ENCODE assay signal across 18 mouse cellular contexts in genomic region chr1:130776645-130777044, GRCm38 (mm10). TPM values are rescaled to one million over a fixed set of nuclear protein-coding genes. Genes with fewer than 3 reads are reported as not detected.
DNase-seq lines count a peak whose midpoint lies in the region; ATAC-seq and TF ChIP-seq lines count a peak whose summit lies in the region.
"Had no signal": no experiment of that assay in that cellular context is flagged by ENCODE, and none has a peak within 500 bp of the region (broad histone marks: within the 10 kb centered on the region; RNA-seq: fewer than 3 reads in every experiment).

No protein-coding gene starts in this region.

- DNase-seq in CD4-positive, CD25-positive, alpha-beta regulatory T cell, adult 2 months (ENCODE audit: low read depth, low spot score): peak; percentile 28
- DNase-seq in layer of hippocampus, adult 2 months (ENCODE audit: low spot score in 2 of 2): no peak
- no peak for DNase-seq in layer of hippocampus, postnatal 14 days (ENCODE audit: low spot score in 2 of 2)
- no peak for DNase-seq in Patski (ENCODE audit: low read depth, low spot score)
- no peak for DNase-seq in liver, embryonic 14.5 days (ENCODE audit: low read depth in 3 of 3, low spot score in 3 of 3)
- no peak for DNase-seq in right cerebral cortex, postnatal 10 days (ENCODE audit: low spot score in 2 of 2)
- DNase-seq in adrenal gland, adult 2 months: no peak
- DNase-seq: cerebellum, adult 8-10 months; gastrocnemius, postnatal 36 days; heart, postnatal 10 days; kidney, adult 18-20 months; layer of hippocampus, adult 9-11 months had no signal

- H3K9me3 ChIP-seq in liver, embryonic 14.5 days (ENCODE audit: control insufficient read depth, low read length): no peaks in the 10 kb centered on the region
- H3K9me3 ChIP-seq: embryonic facial prominence, embryonic 12.5 days; forebrain, embryonic 12.5 days; limb, embryonic 12.5 days had no signal

- CTCF ChIA-PET in Patski (lab: Charles Lee): interaction anchor here (0.8 to 2.3 kb wide), 2 partner anchors 11 to 64 kb away, joined by 4 to 7 read pairs; no protein-coding TSS in a partner anchor

- no peaks in the 10 kb centered on the region for H3K27me3 ChIP-seq in Patski
- H3K27me3 ChIP-seq in liver, embryonic 14.5 days (ENCODE audit: control insufficient read depth, insufficient read depth, low read length): no peaks in the 10 kb centered on the region
- H3K27me3 ChIP-seq: embryonic facial prominence, embryonic 12.5 days; forebrain, embryonic 12.5 days; limb, embryonic 12.5 days had no signal

- WGBS in liver, embryonic 14.5 days (ENCODE audit: insufficient replicate concordance): 71% methylated on average over 1 of the region's 1 CpGs

- H3K4me2 ChIP-seq in liver, embryonic 14.5 days (ENCODE audit: low read depth): no peak overlapping the region
- H3K4me2 ChIP-seq: embryonic facial prominence, embryonic 12.5 days; forebrain, embryonic 12.5 days; limb, embryonic 12.5 days had no signal

- no peak overlapping the region for H3K27ac ChIP-seq in layer of hippocampus, adult 2 months
- no peak overlapping the region for H3K27ac ChIP-seq in liver, embryonic 14.5 days
- H3K27ac ChIP-seq: embryonic facial prominence, embryonic 12.5 days; forebrain, embryonic 12.5 days; limb, embryonic 12.5 days had no signal

- H3K36me3 ChIP-seq in liver, embryonic 14.5 days (replicated peaks; ENCODE audit: control insufficient read depth, insufficient read depth, low read depth): no peaks in the 10 kb centered on the region
- H3K36me3 ChIP-seq: embryonic facial prominence, embryonic 12.5 days; forebrain, embryonic 12.5 days; limb, embryonic 12.5 days had no signal

- no peak for ATAC-seq in CD4-positive, CD25-positive, alpha-beta regulatory T cell, adult 4 months
- ATAC-seq in Patski: no peak
- no peak for ATAC-seq in liver, embryonic 14.5 days (ENCODE audit: insufficient read depth)

- POLR2A ChIA-PET in Patski (lab: Charles Lee): no interaction called here

- in situ Hi-C loops in Patski (cut with MboI; ENCODE audit: low pct_unique_long_range_greater_than_20kb): no loop called here

- H3K4me3 ChIP-seq in layer of hippocampus, adult 2 months: no peak overlapping the region
- H3K4me3 ChIP-seq in liver, embryonic 14.5 days (ENCODE audit: insufficient read depth in 1 of 2, low read depth in 2 of 2, low read length in 2 of 2): no peak overlapping the region
- H3K4me3 ChIP-seq: embryonic facial prominence, embryonic 12.5 days; forebrain, embryonic 12.5 days; limb, embryonic 12.5 days had no signal

- H3K4me1 ChIP-seq in liver, embryonic 14.5 days (replicated peaks; ENCODE audit: control insufficient read depth in 2 of 2, insufficient read depth in 2 of 2, low read length in 1 of 2): 0 out of 4 replicates have a peak, but pooled peaks cover 0 to 1% of the 10 kb centered on the region in 2 experiments
- H3K4me1 ChIP-seq: embryonic facial prominence, embryonic 12.5 days; limb, embryonic 12.5 days had no signal

- no peak for TF ChIP-seq EP300 in liver, embryonic 14.5 days (IDR thresholded peaks at IDR 0.05; ENCODE audit: low read depth)

- H3K9ac ChIP-seq in liver, embryonic 14.5 days (replicated peaks): no peak overlapping the region
- H3K9ac ChIP-seq: embryonic facial prominence, embryonic 12.5 days; forebrain, embryonic 12.5 days; limb, embryonic 12.5 days had no signal

- TF ChIP-seq CTCF in layer of hippocampus, adult 2 months (conservative IDR thresholded peaks at IDR 0.05): peak; percentile 64
- TF ChIP-seq CTCF in Patski (IDR thresholded peaks at IDR 0.05): peak; percentile 67
- peak; percentile 61 for TF ChIP-seq CTCF in liver, embryonic 14.5 days (IDR thresholded peaks at IDR 0.05; ENCODE audit: low read depth)

RNA-seq across cellular contexts. Expression of gene Fcamr, which starts 24.1 kb away (rescaled TPM):
- under 1 TPM; 0.43 to 0.71 TPM for polyA plus RNA-seq in CD4-positive, CD25-positive, alpha-beta regulatory T cell, adult 4 months (2017; shearing (Covaris generic))
- total RNA-seq in layer of hippocampus, adult 2 months (2021): not detected
- not detected for total RNA-seq in layer of hippocampus, postnatal 14 days (2021)
- polyA plus RNA-seq in Patski (2021): 0.31 TPM
- not detected in 2 replicates for polyA plus RNA-seq in liver, embryonic 14.5 days (2012; rRNA removed)
- not detected in 2 replicates for polyA plus RNA-seq in liver, embryonic 14.5 days (2014; fragmentation: Nextera tagmentation; extraction: Ambion mirVana)
- total RNA-seq in adrenal gland, adult 2 months (2021): under 1 TPM in 1 of 2 experiments, not detected in 1; 0.17 TPM
- polyA plus RNA-seq in adrenal gland, adult 2 months (2012; rRNA removed): not detected in 2 replicates
- total RNA-seq: adrenal gland, postnatal 4 days had no signal
- polyA plus RNA-seq: embryonic facial prominence, embryonic 12.5 days; forebrain, embryonic 12.5 days; limb, embryonic 12.5 days; thymus, postnatal 0 days had no signal

RNA-seq across cellular contexts. Expression of gene AA986860, which starts 44.9 kb away (rescaled TPM):
- polyA plus RNA-seq in CD4-positive, CD25-positive, alpha-beta regulatory T cell, adult 4 months (2017; shearing (Covaris generic)): under 1 TPM in 1 of 2 experiments, not detected in 1; 0.15 TPM
- 1 to 10 TPM; 1.4 to 1.6 TPM for total RNA-seq in layer of hippocampus, adult 2 months (2021)
- 1 to 10 TPM; 1.2 to 1.6 TPM for total RNA-seq in layer of hippocampus, postnatal 14 days (2021)
- 11.1 TPM for polyA plus RNA-seq in Patski (2021)
- polyA plus RNA-seq in liver, embryonic 14.5 days (2012; rRNA removed): 3.6 and 3.7 TPM in 2 replicates
- 5.3 and 8.7 TPM in 2 replicates for polyA plus RNA-seq in liver, embryonic 14.5 days (2014; fragmentation: Nextera tagmentation; extraction: Ambion mirVana)
- total RNA-seq in adrenal gland, adult 2 months (2021): 1 to 10 TPM; 3.1 to 6.8 TPM
- polyA plus RNA-seq in adrenal gland, adult 2 months (2012; rRNA removed): 1.8 and 3.7 TPM in 2 replicates

RNA-seq across cellular contexts. Expression of gene Pfkfb2, which starts 47.6 kb away (rescaled TPM):
- polyA plus RNA-seq in CD4-positive, CD25-positive, alpha-beta regulatory T cell, adult 4 months (2017; shearing (Covaris generic)): 1 to 10 TPM; 2.2 to 5.2 TPM
- total RNA-seq in layer of hippocampus, adult 2 months (2021): 10 to 100 TPM; 45.6 to 51.7 TPM
- total RNA-seq in layer of hippocampus, postnatal 14 days (2021): 10 to 100 TPM; 44.0 to 55.8 TPM
- polyA plus RNA-seq in Patski (2021): 26.0 TPM
- 6.4 and 7.2 TPM in 2 replicates for polyA plus RNA-seq in liver, embryonic 14.5 days (2012; rRNA removed)
- 1.7 and 3.6 TPM in 2 replicates for polyA plus RNA-seq in liver, embryonic 14.5 days (2014; fragmentation: Nextera tagmentation; extraction: Ambion mirVana)
- 10 to 100 TPM; 26.1 to 35.5 TPM for total RNA-seq in adrenal gland, adult 2 months (2021)
- polyA plus RNA-seq in adrenal gland, adult 2 months (2012; rRNA removed): 5.8 and 5.9 TPM in 2 replicates

RNA-seq across cellular contexts. Expression of gene Pigr, which starts 49.8 kb away (rescaled TPM):
- under 1 TPM in 1 of 2 experiments, not detected in 1; 0.98 TPM for polyA plus RNA-seq in CD4-positive, CD25-positive, alpha-beta regulatory T cell, adult 4 months (2017; shearing (Covaris generic))
- not detected for total RNA-seq in layer of hippocampus, adult 2 months (2021)
- not detected for total RNA-seq in layer of hippocampus, postnatal 14 days (2021)
- polyA plus RNA-seq in Patski (2021): not detected
- 0.13 and 0.21 TPM in 2 replicates for polyA plus RNA-seq in liver, embryonic 14.5 days (2012; rRNA removed)
- 0.14 and 0.19 TPM in 2 replicates for polyA plus RNA-seq in liver, embryonic 14.5 days (2014; fragmentation: Nextera tagmentation; extraction: Ambion mirVana)
- 1 to 10 TPM in 1 of 2 experiments, under 1 TPM in 1; 0.14 to 3.2 TPM for total RNA-seq in adrenal gland, adult 2 months (2021)
- polyA plus RNA-seq in adrenal gland, adult 2 months (2012; rRNA removed): 0.07 TPM in 2 replicates
- total RNA-seq: heart, postnatal 10 days had no signal
- polyA plus RNA-seq: embryonic facial prominence, embryonic 12.5 days; forebrain, embryonic 12.5 days; limb, embryonic 12.5 days had no signal

RNA-seq across cellular contexts. Expression of gene Yod1, which starts 59.5 kb away (rescaled TPM):
- 10 to 100 TPM; 20.7 to 21.8 TPM for polyA plus RNA-seq in CD4-positive, CD25-positive, alpha-beta regulatory T cell, adult 4 months (2017; shearing (Covaris generic))
- 10 to 100 TPM; 17.9 to 18.0 TPM for total RNA-seq in layer of hippocampus, adult 2 months (2021)
- 10 to 100 TPM; 11.7 to 13.9 TPM for total RNA-seq in layer of hippocampus, postnatal 14 days (2021)
- 3.4 TPM for polyA plus RNA-seq in Patski (2021)
- 4.3 and 5.8 TPM in 2 replicates for polyA plus RNA-seq in liver, embryonic 14.5 days (2012; rRNA removed)
- polyA plus RNA-seq in liver, embryonic 14.5 days (2014; fragmentation: Nextera tagmentation; extraction: Ambion mirVana): 19.0 and 22.8 TPM in 2 replicates
- 10 to 100 TPM in 1 of 2 experiments, 1 to 10 TPM in 1; 9.5 to 10.6 TPM for total RNA-seq in adrenal gland, adult 2 months (2021)
- polyA plus RNA-seq in adrenal gland, adult 2 months (2012; rRNA removed): 1.9 and 2.1 TPM in 2 replicates
